Mouse (Mus musculus) erythroid progenitor cell, adult 5-6 weeks (primary cell): Measurements from ENCODE around the gene Chchd3. TPM values are rescaled to one million over a fixed set of nuclear protein-coding genes. Genes with fewer than 3 reads are reported as not detected.

Experiments
- ATAC-seq: replicated peaks from 2 replicates; pipeline ENCODE4 v1.8.0; 2016; ENCODE audit warnings: moderate number of reproducible peaks, mild to moderate bottlenecking, moderate TSS enrichment, inconsistent platforms; ENCODE audit not compliant: poor library complexity, low FRiP score, severe bottlenecking
- total RNA-seq, 2 experiments: library from RNA; stranded (forward) in 1 of 2; stranded (reverse) in 1 of 2; fragments of 150-400 nt in 1 of 2; fragments of 186-747, 209-891 nt in 1 of 2; gene quantifications; 2 replicates each; pipeline versions ENCODE4 v1.2.3 to v1.2.4; 2015 to 2017; ENCODE audit warnings: low replicate concordance in 2 of 2

Gene Chchd3
- total RNA-seq, 2 experiments from 2014 or later, result 46.5 to 66.6 TPM

GRCm38 (mm10) chr6:33028296-33028695 is 31.8 kb downstream of the Chchd3 start:
- ATAC-seq, result no peak

- no peak for ATAC-seq
Observed at GRCm38 (mm10) chr6:33025041-33025440, 35.0 kb downstream of the Chchd3 start.

GRCm38 (mm10) chr6:33004607-33005006 is 55.5 kb downstream of the Chchd3 start:
- no peak for ATAC-seq

GRCm38 (mm10) chr6:33002988-33003387 is 57.1 kb downstream of the Chchd3 start:
- ATAC-seq, result no peak

- no peak for ATAC-seq
Observed at GRCm38 (mm10) chr6:33001271-33001670, 58.8 kb downstream of the Chchd3 start.

DNA sequence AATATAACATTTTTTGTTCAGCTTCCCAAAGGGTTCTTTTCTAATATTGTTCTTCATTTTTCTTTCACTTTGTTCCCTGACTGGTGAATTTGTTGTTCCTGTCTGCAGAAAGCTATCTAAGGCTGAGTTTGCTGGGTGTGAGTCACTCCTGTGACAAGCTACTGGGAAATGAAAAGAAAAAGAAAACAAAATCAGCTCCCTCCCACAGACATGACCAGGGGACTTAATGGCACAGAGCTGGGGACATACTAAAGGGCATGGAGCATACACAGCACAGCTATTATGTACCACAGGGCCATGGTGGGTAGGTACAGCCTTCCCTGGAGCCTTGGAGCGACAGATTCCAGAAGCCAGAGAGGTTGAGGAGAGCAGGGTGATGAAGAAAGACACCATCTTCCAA is 63.5 kb downstream of the Chchd3 start:
- ATAC-seq, result no peak

DNA sequence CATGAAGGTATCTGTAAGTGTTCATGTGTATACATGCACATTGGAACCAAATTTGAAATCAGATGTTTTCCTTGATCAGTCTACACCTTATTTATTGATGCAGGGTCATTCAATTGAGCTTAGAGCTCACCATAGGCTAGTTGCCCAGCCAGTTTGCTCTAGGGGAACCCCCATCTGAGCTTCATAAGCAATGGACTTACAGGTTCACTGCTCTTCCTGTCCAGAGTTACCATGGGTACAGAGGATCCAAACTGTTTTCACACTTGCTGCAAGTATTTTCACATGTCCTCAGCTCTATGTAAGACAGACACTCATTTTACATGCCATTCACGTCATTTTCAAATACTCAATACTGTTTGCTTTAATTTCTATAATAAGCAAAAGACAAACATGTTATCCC is 66.2 kb downstream of the Chchd3 start:
- ATAC-seq, result no peak

DNA sequence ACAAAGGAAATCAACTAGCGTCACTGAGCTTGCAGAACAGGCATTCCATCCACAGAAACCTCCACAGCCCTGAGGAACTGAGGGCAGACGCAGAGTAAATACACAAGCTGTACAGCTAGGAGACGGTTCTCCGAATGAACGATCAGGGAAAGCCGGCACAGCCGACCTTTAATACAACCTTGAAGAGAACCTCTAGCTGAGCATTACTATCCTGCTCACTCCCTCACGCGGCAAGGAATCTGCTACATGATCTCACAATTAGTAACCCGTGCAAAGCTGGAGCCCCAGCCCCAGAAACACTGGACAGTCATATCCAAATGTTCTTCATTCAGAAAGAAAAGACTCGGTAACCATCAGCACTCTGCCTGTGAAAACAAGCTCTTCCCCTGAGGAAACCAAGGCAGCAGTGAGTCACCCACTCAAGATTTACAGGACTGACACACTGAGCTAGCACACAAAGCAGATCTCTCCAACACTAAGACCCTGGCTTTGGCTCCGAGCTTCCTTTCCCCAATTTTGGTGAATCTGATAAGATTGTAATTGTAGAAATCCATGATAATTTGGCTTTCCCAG is 69.9 kb downstream of the Chchd3 start:
- ATAC-seq, result no peak

- no peak for ATAC-seq
Observed at GRCm38 (mm10) chr6:32988561-32988960, 71.5 kb downstream of the Chchd3 start.

- no peak for ATAC-seq
Observed at GRCm38 (mm10) chr6:32983876-32984275, 76.2 kb downstream of the Chchd3 start.

- ATAC-seq, result no peak
Observed at GRCm38 (mm10) chr6:32981253-32981652, 78.8 kb downstream of the Chchd3 start.

DNA sequence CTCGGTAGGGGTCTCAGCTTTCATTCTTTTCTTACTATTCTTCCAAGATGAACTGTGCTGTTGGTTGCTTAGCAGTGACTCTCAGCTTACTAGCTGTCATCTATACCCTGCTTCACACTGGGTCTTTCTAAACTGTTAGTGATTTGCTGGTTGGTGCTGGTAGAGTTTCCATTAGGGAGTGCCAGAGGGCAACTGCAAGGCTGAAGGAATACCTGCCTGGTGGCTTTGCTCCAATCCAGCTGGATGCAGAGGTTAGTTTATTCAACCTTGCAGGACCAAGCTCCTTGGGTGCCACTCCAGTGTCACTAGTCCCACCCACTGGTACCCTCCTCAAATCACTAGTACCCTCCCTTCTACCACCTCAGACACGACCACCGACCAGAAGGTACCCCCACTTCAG is 81.2 kb downstream of the Chchd3 start:
- no peak for ATAC-seq

GRCm38 (mm10) chr6:32971926-32972325 is 88.1 kb downstream of the Chchd3 start:
- ATAC-seq, result no peak

- ATAC-seq, result no peak
Observed at GRCm38 (mm10) chr6:32968971-32969370, 91.1 kb downstream of the Chchd3 start.

GRCm38 (mm10) chr6:32962048-32962447 is 98.0 kb downstream of the Chchd3 start:
- no peak for ATAC-seq

- ATAC-seq, result no peak
Observed at GRCm38 (mm10) chr6:32961477-32961876, 98.6 kb downstream of the Chchd3 start.

- no peak for ATAC-seq
Observed at GRCm38 (mm10) chr6:32959816-32960550, 100.1 kb downstream of the Chchd3 start.

- no peak for ATAC-seq
Observed at GRCm38 (mm10) chr6:32955481-32955880, 104.6 kb downstream of the Chchd3 start.

DNA sequence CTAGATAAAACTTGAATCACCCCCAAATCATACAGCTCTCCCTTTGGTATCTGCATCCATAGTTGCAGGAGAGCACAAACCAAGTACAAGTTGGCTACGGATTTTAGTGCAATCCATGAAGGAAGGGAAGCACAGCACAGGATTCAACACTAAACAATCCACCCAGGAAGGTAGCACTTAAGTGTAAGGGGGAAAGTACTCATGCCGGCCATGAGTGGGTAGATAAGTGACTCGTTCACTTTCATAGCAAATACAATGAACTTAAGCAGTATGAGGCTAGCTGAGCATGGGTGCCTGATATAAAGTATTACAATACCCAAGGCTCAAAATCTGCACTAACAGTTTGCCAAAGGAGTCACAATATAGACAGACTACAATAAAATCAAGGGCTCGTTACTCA is 109.1 kb downstream of the Chchd3 start:
- no peak for ATAC-seq

GRCm38 (mm10) chr6:32949702-32950101 is 110.4 kb downstream of the Chchd3 start:
- ATAC-seq, result no peak

GRCm38 (mm10) chr6:32947225-32947624 is 112.8 kb downstream of the Chchd3 start:
- no peak for ATAC-seq

- ATAC-seq, result no peak
Observed at GRCm38 (mm10) chr6:32944956-32945355, 115.1 kb downstream of the Chchd3 start.
